Mouse (Mus musculus) layer of hippocampus, adult 9-11 months (tissue): ENCODE data around the gene Amt.
"Not testable (repeated sequence)": the region's sequence is repeated elsewhere in the genome, so short reads cannot be mapped to it uniquely, and the experiment has no call there.

Experiments
- DNase-seq: peaks from one replicate; pipeline ENCODE4 v3.0.0; 2022

Amt gene

GRCm38 (mm10) chr9:108284410-108284809, 12.2 kb upstream of the Amt start:
- DNase-seq: peak; percentile 64

DNA sequence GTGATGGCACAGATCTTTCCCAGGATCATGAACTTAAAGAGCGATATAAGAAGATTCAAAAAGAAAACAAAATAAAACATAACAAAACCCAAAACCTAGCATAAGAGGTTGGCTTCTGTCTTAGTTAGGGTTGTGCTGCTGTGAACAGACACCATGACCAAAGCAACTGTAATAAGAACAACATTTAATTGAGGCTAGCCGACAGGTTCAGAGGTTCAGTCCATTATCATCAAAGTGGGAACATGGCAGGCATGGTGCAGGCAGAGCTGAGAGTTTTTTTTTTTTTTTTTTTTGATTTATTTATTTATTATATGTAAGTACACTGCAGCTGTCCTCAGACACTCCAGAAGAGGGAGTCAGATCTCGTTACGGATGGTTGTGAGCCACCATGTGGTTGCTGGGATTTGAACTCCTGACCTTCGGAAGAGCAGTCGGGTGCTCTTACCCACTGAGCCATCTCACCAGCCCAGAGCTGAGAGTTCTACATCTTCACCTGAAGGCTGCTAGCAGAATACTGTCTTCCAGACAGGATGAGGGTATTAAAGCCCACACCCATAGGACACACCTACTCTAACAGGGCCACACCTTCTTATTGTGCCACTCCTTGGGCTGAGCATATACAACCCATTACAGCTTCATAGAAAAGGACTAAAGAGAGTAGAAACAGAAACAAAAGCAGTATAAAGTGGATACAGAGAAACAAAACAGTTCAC, 9.0 kb upstream of the Amt start:
- DNase-seq: not testable (repeated sequence)

DNA sequence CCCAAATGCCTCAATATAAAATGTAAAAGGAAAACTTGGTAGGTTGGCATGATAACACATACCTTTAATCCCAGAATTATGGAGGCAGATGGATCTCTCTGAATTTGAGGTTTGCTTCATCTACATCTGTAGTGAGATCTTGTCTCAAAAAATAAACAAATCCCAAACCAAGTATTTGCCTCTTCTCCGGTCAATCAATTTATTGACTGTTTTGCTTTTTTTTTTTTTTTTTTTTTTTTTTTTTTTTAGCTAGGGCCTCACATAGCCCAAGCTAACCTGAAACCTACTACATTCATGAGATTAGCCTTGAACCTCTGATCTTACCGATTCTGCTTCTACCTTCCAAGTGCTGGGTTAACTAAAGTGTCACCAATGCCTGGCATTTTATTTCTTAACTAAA, 7.3 kb upstream of the Amt start:
- DNase-seq: no peak

- DNase-seq: peak; percentile 98
These were observed 6.5 kb upstream of the Amt start, which contains the start of gene Nicn1 for GRCm38 (mm10) chr9:108290016-108290750. Nicn1 (plus strand) TSS chr9:108290429.

DNA sequence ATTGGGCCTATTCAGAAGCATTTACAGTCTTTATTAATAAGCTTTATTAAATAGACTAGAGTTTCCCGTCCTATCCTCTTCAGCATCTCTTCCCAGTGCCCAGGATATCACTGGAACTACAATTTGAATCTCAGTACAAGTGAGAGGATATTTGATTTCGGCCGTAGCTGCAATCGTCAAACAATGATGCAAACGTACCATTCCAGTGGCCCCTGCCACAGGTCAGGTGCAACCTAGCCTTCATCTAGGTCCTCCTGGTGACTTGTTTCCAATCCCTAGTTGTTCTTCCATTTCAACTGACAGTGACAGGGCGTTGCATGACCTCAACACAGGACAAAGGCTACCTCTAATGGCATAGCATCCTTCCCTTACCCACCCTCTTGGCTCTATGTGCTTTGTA, 5.9 kb upstream of the Amt start:
- DNase-seq: no peak

- DNase-seq: no peak
These were observed 5.2 kb downstream of the Amt start for GRCm38 (mm10) chr9:108301853-108302252.

- DNase-seq: no peak
These were observed 8.1 kb downstream of the Amt start for GRCm38 (mm10) chr9:108304716-108305115.

DNA sequence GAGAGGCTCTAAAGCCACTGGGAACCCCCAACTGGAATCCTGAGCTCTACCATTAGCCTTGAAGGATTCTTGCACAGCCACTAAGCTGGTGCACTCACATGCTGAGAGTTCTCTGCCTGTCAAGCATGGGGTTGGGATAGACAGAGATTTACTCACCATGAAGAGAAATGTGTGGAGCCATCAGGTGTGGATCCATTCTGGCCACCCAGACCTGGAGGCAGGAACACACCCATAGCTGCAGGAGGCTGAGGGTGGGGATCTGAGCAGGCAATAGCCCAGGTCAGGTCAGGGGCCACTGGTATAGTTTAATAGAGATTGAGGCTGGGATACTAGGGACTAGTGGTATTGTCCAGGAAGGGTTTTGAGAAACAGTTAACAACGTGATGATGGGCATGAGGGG, 8.5 kb downstream of the Amt start:
- DNase-seq: no peak

DNA sequence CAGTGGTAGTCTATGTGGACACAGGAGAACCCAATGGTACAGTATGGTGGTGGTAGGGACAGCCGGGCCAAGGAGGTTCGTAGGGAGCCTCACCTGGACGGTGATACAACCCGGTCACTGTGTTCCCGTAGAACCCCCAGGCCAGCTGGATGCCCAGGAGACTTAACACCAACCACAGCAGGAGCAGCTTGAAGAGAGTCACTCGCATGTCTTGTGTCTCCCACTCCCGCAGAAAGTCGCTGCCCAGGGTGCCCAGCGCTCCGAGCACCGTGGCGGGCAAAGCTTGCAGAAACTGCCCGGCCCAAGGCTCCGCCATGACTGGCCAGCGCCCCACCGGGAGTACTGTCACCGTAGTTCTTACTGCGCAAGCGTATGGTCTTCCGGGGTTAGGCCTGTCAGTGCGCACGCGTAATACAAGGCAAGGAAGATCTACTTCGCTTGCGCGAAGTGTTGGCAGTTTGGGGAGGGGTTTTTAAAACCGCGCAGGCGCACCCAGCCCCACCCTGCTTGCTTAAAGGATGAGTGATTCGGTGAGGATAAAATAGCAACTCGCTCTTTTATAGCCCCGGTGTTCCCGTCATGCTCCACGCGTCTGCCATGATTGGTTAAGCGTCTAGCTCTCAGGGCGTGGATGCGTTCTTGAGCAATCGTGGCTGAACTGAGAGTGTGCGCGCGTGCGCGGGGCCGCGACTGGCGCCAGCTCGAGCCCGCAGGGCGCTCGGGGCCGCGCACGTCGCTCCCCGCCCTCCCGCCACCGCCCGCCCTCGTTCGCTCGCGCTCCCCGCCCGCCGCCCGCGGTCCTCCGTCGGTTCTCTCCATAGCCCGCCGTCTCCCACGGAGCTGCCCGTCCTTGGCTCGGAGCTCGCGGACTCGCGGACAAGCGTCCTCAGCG, 9.2 kb downstream of the Amt start, which contains the start of the genes Rhoa and Tcta:
Rhoa (plus strand) TSS at position 501 of the 892 bp plus-strand sequence.
Tcta (minus strand) TSS at position 532 of the 892 bp plus-strand sequence.
- DNase-seq: peak; percentile 100

- DNase-seq: peak; percentile 60
These were observed 9.9 kb downstream of the Amt start for GRCm38 (mm10) chr9:108306571-108306980.

DNA sequence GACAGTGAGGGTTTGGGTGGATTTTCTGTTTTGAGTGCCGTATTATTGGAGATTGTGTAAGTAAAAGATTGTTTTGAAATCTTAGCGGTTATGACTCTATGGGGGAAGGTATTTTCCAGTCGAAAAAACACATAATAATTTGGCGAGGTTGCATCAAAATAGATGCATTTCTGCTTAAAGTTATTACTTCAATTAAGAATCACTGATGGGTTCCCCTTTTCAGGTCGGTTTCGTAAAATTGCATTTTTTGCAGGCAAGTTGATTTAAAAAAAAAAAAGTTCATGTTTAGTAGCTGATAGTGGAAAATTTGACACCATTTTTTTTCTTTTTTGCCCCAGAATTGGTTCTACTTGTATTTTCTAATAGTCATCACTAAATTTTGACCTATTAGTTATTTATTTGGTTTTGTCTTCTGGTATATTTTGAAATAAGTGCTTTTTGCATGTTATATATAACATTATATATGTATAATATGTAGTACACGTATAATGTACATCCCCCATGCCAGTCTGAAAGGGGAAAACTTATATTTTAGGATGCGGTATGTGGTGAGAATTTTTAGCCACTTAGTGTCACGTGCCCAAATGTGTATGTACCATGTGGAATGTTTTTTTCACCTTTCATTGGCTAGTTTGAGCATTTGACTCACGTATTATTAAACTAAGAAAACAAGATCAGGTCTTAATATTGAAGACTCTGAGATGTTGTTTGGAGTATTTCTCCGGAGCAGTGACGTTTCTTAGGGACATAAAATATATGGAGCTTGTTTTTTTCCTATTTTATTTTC, 10.6 kb downstream of the Amt start:
- no peak for DNase-seq

- no peak for DNase-seq
These were observed 11.5 kb downstream of the Amt start for GRCm38 (mm10) chr9:108308141-108308540.

GRCm38 (mm10) chr9:108317572-108317971, 20.9 kb downstream of the Amt start:
- no peak for DNase-seq

DNA sequence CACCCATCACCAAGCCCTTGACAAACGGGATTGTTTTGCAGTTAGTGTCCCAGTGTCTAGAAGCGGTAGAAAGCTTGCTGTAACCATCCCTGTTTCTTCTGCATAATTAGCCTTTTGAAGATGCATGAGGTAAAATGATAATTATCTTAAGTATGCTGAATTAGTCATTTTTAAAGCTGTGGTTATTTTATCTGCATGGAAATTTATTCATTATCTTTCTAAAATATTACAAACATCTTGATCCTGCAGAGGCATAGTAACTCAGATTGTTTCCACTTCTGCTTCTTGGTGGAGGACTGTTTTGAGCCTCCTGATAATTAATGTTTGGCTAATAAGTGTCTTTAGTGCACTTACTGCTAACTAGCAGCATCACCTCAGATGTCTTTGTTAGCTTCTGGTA, 21.8 kb downstream of the Amt start:
- no peak for DNase-seq

DNA sequence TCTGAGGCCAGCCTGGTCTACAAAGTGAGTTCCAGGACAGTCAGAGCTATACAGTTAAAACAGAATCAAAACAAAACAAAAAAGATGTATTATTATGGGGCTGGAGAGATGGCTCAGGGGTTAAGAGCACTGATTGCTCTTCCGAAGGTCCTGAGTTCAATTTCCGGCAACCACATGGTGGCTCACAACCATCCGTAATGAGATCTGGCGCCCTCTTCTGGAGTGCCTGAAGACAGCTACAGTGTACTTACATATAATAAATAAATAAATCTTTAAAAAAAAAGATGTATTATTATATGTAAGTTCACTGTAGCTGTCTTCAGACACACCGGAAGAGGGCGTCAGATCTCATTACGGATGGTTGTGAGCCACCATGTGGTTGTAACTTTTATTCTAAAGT, 25.4 kb downstream of the Amt start:
- not testable (repeated sequence) for DNase-seq

DNA sequence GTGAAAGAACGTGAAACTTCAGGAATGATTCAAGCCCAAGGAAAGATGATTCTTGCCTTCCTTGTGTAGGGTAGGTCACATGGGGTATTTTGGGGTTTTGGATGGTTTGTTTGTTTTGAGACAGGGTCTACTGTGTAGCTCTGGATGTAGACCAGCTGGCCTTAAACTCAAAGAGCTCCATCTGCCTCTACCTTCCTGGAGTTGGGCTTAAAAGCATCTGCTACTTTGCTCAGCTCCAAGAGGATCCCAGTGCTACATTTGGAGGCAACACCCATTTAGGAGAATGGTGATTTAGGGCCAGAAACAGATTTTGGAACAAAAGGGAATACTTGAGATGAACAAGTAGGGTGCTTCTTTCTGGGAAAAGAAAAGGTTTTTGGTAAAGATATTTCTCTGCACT, 28.1 kb downstream of the Amt start:
- DNase-seq: no peak

DNA sequence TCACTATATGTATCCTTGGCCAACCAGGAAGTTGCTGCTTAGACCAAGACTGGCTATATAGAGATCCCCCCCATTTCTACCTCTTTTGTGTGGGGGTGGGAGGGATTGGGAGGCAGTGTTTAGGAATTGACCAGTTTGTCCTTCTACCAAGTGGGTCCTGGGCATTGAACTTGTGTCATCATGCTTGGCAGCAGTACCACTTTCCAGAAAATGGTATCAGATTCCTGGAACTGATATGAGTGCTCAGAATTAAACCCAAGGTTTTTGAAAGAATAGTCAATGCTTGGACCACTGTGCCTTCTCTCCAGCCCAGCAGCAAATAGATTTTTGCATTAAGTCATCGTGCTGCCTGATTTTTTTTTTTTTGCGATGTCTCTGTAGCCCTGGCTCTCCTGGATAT, 29.2 kb downstream of the Amt start:
- DNase-seq: no peak

DNA sequence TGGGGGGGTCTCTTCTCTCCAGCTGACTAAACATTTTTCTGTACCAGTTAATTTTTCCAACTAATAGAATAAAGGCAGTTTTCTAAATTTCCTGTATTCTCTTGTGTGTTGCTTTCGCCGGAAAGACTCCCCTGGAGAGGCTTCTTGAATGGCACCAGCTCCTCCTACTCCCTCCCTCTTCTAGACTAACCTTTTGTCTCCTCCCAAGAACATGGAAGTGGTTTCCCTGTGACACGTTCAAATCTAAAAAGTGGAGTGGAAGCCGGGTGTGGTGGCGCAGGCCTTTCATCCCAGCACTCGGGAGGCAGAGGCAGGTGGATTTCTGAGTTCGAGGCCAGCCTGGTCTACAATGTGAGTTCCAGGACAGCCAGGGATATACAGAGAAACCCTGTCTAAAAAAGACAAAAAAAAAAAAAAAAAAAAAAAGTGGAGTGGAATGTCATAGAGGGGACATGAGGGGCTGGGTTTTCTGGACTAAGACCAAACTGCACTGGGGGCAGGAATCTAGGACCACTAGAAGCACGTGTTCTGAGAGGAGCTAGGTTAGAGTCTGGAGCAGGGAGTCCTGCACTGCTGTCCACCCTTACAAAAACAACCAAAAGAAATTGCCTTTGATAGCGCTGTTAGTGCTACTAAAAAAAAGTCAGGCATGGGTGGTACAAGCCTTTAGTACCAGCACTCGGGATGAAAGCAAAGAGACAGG, 41.3 kb downstream of the Amt start:
- no peak for DNase-seq

DNA sequence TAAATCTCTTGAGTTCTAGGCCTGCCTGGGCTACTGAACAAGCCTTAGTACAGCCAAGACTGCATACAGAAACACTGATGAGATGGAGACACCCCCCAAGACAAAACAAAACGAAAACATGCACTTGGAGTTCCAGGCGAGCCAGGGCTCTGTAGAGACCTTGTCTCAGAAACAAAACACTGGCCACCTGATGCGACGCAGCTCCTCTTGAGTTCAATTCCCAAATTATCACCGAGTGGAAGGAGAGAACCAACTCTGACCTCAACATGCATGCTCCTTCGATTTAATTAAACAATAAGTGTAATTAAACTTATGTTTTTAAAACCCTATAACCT, 41.9 kb downstream of the Amt start:
- DNase-seq: no peak

- peak; percentile 90 for DNase-seq
These were observed 42.5 kb downstream of the Amt start, which contains the start of gene Gpx1 for GRCm38 (mm10) chr9:108338886-108339781. Gpx1 (plus strand) TSS chr9:108338903.

DNA sequence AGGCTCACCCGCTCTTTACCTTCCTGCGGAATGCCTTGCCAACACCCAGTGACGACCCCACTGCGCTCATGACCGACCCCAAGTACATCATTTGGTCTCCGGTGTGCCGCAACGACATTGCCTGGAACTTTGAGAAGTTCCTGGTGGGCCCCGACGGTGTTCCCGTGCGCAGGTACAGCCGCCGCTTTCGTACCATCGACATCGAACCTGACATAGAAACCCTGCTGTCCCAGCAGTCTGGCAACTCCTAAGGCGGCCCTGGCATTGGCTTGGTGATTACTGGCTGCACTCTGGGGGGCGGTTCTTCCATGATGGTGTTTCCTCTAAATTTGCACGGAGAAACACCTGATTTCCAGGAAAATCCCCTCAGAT, 43.2 kb downstream of the Amt start:
- no peak for DNase-seq
